Mouse (Mus musculus) kidney, adult 9 months (tissue): ENCODE measurements around the gene Abcc12.
A peak's percentile ranks its signal among the peaks of the same experiment; 100 is the strongest.

ENCODE experiments used
- DNase-seq: peaks from one replicate; pipeline ENCODE4 v3.0.0; 2022

Gene Abcc12

GRCm38 (mm10) chr8:86580458-86580857, at the start of gene Abcc12:
Gene Abcc12 (minus strand): TSS chr8:86580686.
- DNase-seq: no peak

- no peak for DNase-seq
These were observed 49.7 kb upstream of the Abcc12 start for GRCm38 (mm10) chr8:86630212-86630611.

- DNase-seq: peak; percentile 23
These were observed 44.4 kb upstream of the Abcc12 start for GRCm38 (mm10) chr8:86624915-86625314.

GRCm38 (mm10) chr8:86623911-86624731, 43.6 kb upstream of the Abcc12 start, which contains the start of gene Lonp2:
Gene Lonp2 (plus strand): TSS chr8:86624043.
- peak; percentile 98 for DNase-seq

- DNase-seq: no peak
These were observed 43.0 kb upstream of the Abcc12 start for GRCm38 (mm10) chr8:86623551-86623910.

- no peak for DNase-seq
These were observed 37.4 kb upstream of the Abcc12 start for GRCm38 (mm10) chr8:86617759-86618387.

GRCm38 (mm10) chr8:86615095-86615769, 34.7 kb upstream of the Abcc12 start:
- no peak for DNase-seq

GRCm38 (mm10) chr8:86613798-86614197, 33.3 kb upstream of the Abcc12 start:
- DNase-seq: no peak

- no peak for DNase-seq
These were observed 24.2 kb upstream of the Abcc12 start for GRCm38 (mm10) chr8:86604676-86605075.

- no peak for DNase-seq
These were observed 22.7 kb upstream of the Abcc12 start for GRCm38 (mm10) chr8:86603174-86603573.

GRCm38 (mm10) chr8:86600311-86600710, 19.8 kb upstream of the Abcc12 start:
- DNase-seq: no peak

- no peak for DNase-seq
These were observed 18.8 kb upstream of the Abcc12 start for GRCm38 (mm10) chr8:86599299-86599698.

GRCm38 (mm10) chr8:86597681-86598080, 17.2 kb upstream of the Abcc12 start:
- DNase-seq: peak; percentile 92

- no peak for DNase-seq
These were observed 15.2 kb upstream of the Abcc12 start for GRCm38 (mm10) chr8:86595671-86596070.

GRCm38 (mm10) chr8:86594159-86594796, 13.8 kb upstream of the Abcc12 start:
- DNase-seq: peak; percentile 88

GRCm38 (mm10) chr8:86593099-86593498, 12.6 kb upstream of the Abcc12 start:
- DNase-seq: no peak

- no peak for DNase-seq
These were observed 7.9 kb upstream of the Abcc12 start for GRCm38 (mm10) chr8:86588338-86588737.

- DNase-seq: no peak
These were observed 6.2 kb upstream of the Abcc12 start for GRCm38 (mm10) chr8:86586642-86587041.

- DNase-seq: no peak
These were observed 5.6 kb upstream of the Abcc12 start for GRCm38 (mm10) chr8:86586058-86586457.

GRCm38 (mm10) chr8:86585532-86585931, 5.0 kb upstream of the Abcc12 start:
- DNase-seq: peak; percentile 84

- DNase-seq: peak; percentile 83
These were observed 4.6 kb upstream of the Abcc12 start for GRCm38 (mm10) chr8:86585118-86585517.

- no peak for DNase-seq
These were observed 1.4 kb upstream of the Abcc12 start for GRCm38 (mm10) chr8:86581921-86582331.

GRCm38 (mm10) chr8:86578693-86579092, 1.8 kb downstream of the Abcc12 start:
- no peak for DNase-seq
